Mouse (Mus musculus): ENCODE data around the gene 1700034J05Rik.

Gene 1700034J05Rik

DNA sequence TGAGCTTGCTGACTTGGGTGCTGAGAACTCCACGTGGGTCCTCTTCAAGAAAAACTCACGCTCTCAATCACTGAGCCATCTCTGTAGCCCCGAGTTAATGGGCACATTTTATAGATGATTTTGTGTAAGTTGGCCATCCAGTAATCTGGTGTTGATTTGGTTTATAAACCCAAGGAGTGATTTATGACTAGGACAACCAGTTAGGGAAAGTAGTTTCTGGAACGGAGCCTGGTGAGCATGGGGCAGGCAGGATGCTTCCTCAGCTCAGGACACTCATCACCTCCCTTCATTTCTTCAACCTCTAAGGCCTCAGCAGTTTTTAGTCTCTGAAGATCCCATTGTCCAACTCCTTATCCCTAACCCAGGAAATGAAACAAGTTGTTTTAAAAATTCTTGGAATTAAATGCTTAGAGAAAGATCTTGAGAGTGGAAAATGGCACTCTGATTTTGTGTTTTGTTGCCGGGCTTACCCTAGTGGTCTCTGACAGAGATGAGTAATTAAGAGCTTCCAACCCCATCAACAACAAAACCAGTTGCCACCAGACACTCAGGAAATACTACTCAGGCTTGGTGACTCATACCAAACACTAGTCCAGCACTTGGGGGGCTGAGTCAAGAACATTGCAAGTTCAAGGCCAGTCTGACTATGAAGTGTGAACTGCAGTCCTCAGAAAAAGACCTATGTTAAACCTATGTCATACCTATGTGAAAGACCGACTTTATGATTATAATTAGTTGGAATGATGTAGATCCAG, 9.4 kb upstream of the 1700034J05Rik start:
- DNase-seq = no peak

DNA sequence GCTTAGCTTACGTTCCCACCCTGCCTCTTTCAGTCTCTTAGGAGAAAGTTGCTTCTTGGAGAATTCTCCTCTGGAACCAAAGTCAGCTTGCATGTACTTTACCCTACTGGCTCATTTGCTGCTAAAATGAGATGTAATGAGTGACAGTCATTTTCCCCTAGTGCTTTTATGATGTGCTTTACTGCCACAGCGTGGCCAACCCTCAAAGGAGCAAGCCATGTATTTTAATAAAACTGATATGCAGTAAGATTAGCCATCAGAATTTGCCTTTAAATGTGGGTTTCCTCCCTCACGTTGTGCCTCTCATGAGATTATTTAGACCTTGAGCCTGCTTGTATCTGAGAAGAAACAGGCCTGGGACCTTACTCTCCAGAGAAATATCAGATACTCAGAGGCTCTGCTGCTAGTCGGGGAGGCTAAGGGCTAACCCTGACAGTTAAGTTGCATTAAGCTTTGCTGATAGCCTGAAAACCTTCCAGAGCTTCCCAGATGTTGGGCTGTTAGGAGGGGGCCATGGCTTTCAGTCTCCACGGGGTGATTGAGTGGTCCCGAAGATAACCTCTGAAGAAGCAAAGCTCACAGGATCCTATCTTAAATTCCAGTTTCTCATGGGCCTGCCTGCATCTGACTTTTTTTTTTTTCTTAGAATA, 7.7 kb upstream of the 1700034J05Rik start:
- DNase-seq = no peak

DNA sequence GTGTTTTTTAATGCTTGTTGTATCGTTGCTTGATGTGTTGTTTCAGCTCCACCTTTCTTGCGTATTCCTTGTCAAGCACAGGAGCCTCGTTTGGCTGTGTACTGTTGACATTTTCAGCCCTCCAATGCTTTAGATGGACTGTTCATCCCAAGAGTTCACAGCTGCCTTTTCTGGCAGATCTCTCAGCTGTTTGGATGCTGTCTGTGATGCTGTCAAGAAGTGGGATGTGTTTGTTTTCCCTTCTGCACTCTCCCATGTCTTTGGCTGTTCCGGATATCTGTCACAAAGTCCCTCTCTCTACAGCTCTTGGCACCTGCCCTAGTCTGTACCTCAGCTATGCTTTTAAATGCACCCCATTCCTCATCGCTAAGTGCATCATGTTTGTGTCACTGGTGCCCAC, 6.7 kb upstream of the 1700034J05Rik start:
- DNase-seq = no peak

GRCm38 (mm10) chr6:146959908-146960680, 5.9 kb upstream of the 1700034J05Rik start:
- DNase-seq = no peak

DNA sequence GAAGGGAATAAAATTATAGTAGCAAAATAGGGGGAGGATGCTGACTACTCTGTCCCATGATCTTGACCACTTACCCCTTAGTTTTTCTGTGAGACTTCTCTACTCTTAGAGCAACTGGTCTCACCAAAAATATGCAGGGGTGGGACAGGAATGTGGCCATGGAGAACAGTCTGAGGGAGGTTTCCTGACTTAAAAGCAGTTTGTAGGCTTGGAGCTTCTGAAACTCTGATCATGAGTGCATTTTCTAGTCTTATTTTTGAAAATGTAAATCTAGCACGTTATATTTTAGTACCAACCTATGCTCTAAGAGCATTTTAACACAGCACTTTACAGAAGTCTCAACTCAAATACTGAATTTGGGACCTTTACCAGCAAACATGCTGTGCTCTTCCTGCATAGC, 4.5 kb upstream of the 1700034J05Rik start:
- no peak for DNase-seq

- no peak for DNase-seq
These were observed 2.7 kb upstream of the 1700034J05Rik start for GRCm38 (mm10) chr6:146956961-146957360.

- DNase-seq = no peak
These were observed 1.7 kb upstream of the 1700034J05Rik start for GRCm38 (mm10) chr6:146955896-146956295.

- no peak for DNase-seq
These were observed 1.3 kb upstream of the 1700034J05Rik start for GRCm38 (mm10) chr6:146955475-146955874.

DNA sequence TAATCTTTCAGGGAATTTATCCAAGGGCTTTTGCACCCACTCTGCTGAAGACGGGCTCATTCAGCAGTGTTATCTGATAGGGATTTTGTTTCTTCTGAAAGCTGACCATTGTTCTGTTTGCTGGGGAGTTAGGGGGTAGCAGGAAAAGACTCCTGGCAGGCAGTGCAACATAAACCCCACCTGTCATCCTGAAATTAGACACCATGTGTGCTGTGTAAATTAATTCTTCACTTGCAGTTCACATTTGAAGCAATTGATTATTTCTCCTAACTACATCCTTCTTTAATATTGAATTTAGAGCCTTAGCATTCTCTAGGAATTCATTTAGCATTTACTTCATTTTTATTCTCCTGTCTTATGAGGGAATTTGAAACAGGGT, 3.8 kb downstream of the 1700034J05Rik start:
- DNase-seq = no peak

GRCm38 (mm10) chr6:146949682-146950453, 4.4 kb downstream of the 1700034J05Rik start:
- no peak for DNase-seq

DNA sequence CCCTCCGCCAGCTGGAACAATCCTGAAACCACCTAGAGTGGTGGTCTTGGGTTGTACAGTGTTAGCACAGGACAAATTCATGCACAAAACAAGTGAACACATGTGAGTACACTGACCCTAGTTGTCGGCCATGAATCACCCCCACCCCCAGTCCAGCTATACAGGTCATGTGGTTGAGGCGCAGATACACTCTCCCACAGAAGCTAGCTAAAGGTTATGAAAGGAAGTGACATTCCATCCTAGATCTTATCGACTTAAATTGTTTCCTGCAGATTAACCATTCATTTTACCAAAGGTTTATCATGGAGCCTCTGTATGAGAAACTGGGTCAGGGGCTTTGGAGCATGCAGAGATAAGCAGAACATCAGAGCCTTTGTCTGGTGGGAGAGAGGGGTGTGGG, 7.0 kb downstream of the 1700034J05Rik start:
- DNase-seq = no peak

- no peak for DNase-seq
These were observed 7.7 kb downstream of the 1700034J05Rik start for GRCm38 (mm10) chr6:146946327-146947029.

- DNase-seq = no peak
These were observed 9.4 kb downstream of the 1700034J05Rik start for GRCm38 (mm10) chr6:146944830-146945229.

DNA sequence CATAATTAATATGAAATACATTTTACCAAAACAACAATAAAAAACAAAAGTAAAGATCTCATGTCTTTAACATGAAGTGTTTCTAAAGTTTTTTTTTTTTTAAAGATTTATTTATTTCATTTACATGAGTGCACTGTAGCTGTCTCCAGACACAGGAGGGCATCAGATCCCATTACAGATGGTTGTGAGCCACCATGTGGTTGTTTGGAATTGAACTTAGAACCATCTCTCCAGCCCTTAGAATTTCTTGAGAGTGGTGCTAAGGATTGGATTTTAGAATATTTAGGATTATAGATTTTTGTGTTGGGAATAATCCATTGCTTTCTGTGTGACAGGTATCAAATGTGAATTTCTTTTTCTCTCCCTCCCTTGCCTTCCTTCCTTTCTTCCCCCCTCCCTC, 10.2 kb downstream of the 1700034J05Rik start:
- no peak for DNase-seq

GRCm38 (mm10) chr6:146941505-146942275, 12.5 kb downstream of the 1700034J05Rik start:
- no peak for DNase-seq

GRCm38 (mm10) chr6:146939026-146939425, 15.2 kb downstream of the 1700034J05Rik start:
- no peak for DNase-seq

- no peak for DNase-seq
These were observed 18.3 kb downstream of the 1700034J05Rik start for GRCm38 (mm10) chr6:146935957-146936356.

GRCm38 (mm10) chr6:146933123-146933522, 21.1 kb downstream of the 1700034J05Rik start:
- no peak for DNase-seq

- DNase-seq = no peak
These were observed 25.2 kb downstream of the 1700034J05Rik start for GRCm38 (mm10) chr6:146929031-146929430.

DNA sequence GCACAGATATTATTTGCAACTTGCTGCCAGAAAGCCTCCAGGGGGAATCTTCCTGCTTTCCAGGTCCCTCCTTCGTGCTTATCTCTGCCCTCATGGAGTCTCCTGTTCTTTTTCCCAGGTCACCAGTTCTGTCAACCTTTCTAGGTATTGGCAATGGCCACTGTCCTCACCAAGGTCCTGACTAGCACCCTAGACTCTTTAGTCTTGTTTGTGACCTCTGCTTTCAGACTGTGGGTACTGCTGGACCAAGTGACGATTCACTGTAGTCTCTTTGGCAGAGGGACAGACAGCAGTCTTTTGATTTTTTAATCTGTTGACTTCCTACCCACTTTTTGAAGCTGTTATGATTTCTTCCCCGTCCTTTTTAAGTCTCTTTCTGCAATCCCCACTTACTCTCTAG, 26.1 kb downstream of the 1700034J05Rik start:
- DNase-seq = no peak

DNA sequence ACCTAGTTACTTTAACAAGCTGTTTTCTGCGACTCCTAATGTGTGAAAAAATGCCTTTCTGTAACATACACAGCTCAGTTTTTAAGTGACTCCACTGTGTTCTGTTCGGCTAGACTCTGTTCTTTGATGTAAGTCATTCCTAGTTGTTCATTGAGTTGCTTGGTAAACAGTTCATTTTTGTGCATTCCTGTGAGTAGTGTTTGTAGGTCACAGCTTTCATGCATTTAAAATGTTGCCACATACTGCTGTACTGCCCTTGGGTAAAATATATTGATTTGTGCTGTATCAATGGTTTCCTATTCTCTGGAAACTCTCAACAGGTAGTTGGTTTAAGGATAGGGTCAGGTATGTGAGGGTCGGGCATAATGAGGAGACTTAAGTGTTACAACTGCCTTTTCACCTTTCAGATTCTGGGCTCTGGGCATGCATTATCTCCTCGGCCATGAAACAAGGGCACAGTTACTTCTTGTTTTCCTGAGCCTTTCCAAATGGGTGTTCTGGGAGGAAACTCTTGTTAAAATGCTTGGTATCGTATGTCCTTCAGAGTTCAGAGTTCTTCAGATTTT, 27.7 kb downstream of the 1700034J05Rik start:
- DNase-seq = no peak
